Mouse (Mus musculus) G1E (cell line): ENCODE measurements around the gene Arhgef18.

Source experiments
- CTCF ChIP-seq: IDR thresholded peaks from 2 replicates; pipeline ENCODE4 v1.5.1; 2012; ENCODE audit warnings: low read depth, low read length, inconsistent platforms, mixed read lengths
- GATA1 ChIP-seq: IDR thresholded peaks from 2 replicates; pipeline ENCODE4 v1.6.1; 2012; ENCODE audit warnings: borderline replicate concordance, low read length, inconsistent platforms, mixed read lengths

DNA sequence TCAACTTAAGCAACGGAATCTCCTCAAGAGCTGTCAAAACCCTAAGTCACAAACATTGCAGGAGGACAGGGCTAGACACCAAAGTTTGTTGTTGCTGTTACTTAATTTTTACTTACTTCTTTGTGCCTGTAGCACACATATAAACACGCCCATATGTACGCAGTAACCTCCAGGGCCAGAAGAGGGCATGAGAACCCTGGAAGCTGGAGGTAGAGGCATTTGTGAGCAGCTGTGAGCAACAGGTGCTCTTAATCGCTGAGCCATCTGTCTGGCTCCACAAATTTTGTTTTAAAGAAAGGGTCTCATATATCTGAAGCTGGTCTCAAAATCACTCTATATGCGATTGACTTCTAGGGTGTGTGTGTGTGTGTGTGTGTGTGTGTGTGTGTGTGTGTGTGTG is 71.5 kb downstream of the Arhgef18 start:
- no peak; the same call in 1 of the 2 replicates for TF ChIP-seq CTCF
- TF ChIP-seq GATA1 = no peak
